Mouse (Mus musculus) liver, embryonic 12.5 days (tissue): ENCODE data around the gene Asb4. TPM values are rescaled to one million over a fixed set of nuclear protein-coding genes. Genes with fewer than 3 reads are reported as not detected.

Experiments used
- ATAC-seq: fragments of 200-750 bp; cut with Nextera tagmentation; 2 replicates; pipeline ENCODE4 v1.8.0; 2017; ENCODE audit warnings: moderate number of reproducible peaks, mild to moderate bottlenecking, moderate library complexity
- H3K27ac ChIP-seq: fragments of 300-500 bp; sonication (generic); 2 replicates; pipeline ENCODE4 v1.5.1; 2016; ENCODE audit warnings: mild to moderate bottlenecking
- H3K27me3 ChIP-seq: fragments of 300-500 bp; sonication (generic); replicated peaks from 2 replicates; pipeline ENCODE4 v1.6.1; 2016; ENCODE audit warnings: mild to moderate bottlenecking, moderate library complexity
- H3K36me3 ChIP-seq: fragments of 300-500 bp; sonication (generic); 2 replicates; pipeline ENCODE4 v1.6.1; 2016; ENCODE audit warnings: mild to moderate bottlenecking, moderate library complexity
- H3K4me1 ChIP-seq: fragments of 300-500 bp; sonication (generic); 2 replicates; pipeline ENCODE4 v1.6.1; 2016
- H3K4me2 ChIP-seq: fragments of 300-500 bp; sonication (generic); 2 replicates; pipeline ENCODE4 v1.6.1; 2016; ENCODE audit warnings: mild to moderate bottlenecking, moderate library complexity
- H3K4me3 ChIP-seq: fragments of 300-500 bp; sonication (generic); 2 replicates; pipeline ENCODE4 v1.5.1; 2016; ENCODE audit warnings: mild to moderate bottlenecking, moderate library complexity
- H3K9ac ChIP-seq: fragments of 300-500 bp; sonication (generic); 2 replicates; pipeline ENCODE4 v1.6.1; 2016; ENCODE audit warnings: mild to moderate bottlenecking, moderate library complexity
- H3K9me3 ChIP-seq: fragments of 300-500 bp; sonication (generic); replicated peaks from 2 replicates; pipeline ENCODE4 v1.6.1; 2016; ENCODE audit warnings: mild to moderate bottlenecking, moderate library complexity
- WGBS: fragments of 180-500 bp; shearing (Covaris S2); methylation state at CpG from one replicate; pipeline ENCODE4 v1.1.7; 2016; ENCODE audit not compliant: insufficient replicate concordance; 5-methylcytosine and 5-hydroxymethylcytosine counted together
- polyA plus RNA-seq: library from polyadenylated mRNA; unstranded; fragments of >200 nt; fragmentation: Nextera tagmentation; extraction: Ambion mirVana; gene quantifications from 2 replicates; pipeline ENCODE4 v1.2.1, GENCODE M21; 2016

The Asb4 gene
- polyA plus RNA-seq, 1 experiment from 2014 or later = 35.6 TPM

DNA sequence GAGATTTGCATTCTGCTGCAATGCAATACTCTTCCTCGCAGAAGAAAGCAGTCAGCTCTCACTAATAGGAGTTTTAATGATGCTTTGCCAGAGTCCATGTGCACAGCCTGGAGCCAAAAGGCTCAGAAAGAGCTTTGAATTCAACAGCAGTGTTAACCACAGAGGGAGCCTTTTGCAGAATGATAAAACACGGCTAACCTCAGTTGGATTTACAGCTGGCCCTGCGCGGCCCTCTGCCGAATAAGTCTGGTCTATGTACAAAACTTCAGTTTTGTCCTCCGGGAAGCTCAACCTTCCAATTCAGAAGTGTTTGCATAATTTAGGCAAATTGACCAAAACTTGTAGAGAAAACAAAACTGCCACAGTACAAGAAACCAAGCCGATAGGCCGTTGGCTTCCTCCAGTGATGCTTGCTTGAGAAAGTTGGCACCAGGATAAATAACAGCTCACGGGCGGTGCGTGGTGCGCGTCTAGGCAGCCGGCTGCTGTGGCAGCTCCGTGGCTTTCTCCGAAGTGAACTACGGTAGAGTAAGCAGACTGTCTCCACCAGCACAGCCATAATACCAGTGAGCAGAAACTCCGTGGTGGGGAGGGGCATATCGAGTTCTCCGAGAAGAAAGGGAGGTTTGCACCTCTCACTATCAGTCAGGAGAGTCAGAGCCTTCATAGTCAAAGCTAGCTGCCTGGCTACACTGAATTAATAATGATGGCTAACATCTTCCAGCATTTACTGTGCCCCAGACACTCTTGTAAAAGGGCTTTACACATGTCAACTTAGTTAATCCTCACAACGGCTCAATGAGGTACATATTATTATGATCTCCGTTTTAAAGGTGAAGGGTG lies 3.2 kb upstream of the Asb4 start:
- Histone ChIP-seq H3K4me3 (no peak overlapping the region), H3K36me3 (no peaks in the 10 kb centered on the region), H3K9ac (no peak overlapping the region), H3K27ac (no peak overlapping the region), H3K9me3 (no peaks in the 10 kb centered on the region), H3K27me3 (peaks cover 8% of the 10 kb centered on the region; the same call in 1 of the 2 replicates), H3K4me2 (peak overlapping the region; percentile 30), H3K4me1 (peaks cover 50% of the 10 kb centered on the region)
- no peak for ATAC-seq
- whole genome bisulfite sequencing = 55% methylated on average over 22 of the region's 22 CpGs

DNA sequence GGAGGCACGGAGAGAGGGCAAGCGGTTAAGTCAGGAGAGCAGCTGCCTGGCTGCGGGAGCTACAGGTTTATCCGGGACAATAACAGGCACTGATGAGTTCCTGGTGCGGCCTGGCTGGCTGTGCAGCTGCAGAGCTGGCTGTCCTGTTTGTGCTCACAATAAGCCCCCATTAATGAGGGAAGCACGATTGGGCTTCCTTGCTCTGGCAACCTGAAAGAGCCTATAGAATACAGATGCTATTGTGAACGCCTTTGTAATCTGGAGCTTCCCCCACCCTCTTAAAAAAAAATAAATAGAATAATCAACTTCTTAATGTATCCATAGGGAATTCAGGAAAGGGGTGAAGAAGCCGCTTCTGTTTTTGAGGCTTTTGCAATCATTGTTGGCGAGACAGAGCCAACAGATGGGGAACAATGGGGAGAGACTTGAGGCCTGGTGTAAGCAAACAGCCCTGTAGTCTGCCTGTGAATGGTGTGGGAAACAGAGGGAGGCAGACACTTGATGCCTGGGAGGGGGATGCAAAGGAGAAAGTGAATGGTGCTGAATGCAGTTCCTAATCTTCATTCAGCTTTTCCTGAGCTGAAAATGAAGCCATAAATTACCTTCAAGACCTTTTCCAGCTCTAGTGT lies 2.4 kb upstream of the Asb4 start:
- WGBS = 53% methylated on average over 9 of the region's 9 CpGs
- peak overlapping the region; percentile 30 for H3K4me2 ChIP-seq
- H3K27me3 ChIP-seq = peaks cover 8% of the 10 kb centered on the region; the same call in 1 of the 2 replicates
- no peak overlapping the region for H3K27ac ChIP-seq
- ATAC-seq = no peak
- no peak overlapping the region for H3K4me3 ChIP-seq
- peaks cover 50% of the 10 kb centered on the region for H3K4me1 ChIP-seq
- H3K36me3 ChIP-seq = no peaks in the 10 kb centered on the region
- H3K9me3 ChIP-seq = no peaks in the 10 kb centered on the region
- H3K9ac ChIP-seq = no peak overlapping the region

DNA sequence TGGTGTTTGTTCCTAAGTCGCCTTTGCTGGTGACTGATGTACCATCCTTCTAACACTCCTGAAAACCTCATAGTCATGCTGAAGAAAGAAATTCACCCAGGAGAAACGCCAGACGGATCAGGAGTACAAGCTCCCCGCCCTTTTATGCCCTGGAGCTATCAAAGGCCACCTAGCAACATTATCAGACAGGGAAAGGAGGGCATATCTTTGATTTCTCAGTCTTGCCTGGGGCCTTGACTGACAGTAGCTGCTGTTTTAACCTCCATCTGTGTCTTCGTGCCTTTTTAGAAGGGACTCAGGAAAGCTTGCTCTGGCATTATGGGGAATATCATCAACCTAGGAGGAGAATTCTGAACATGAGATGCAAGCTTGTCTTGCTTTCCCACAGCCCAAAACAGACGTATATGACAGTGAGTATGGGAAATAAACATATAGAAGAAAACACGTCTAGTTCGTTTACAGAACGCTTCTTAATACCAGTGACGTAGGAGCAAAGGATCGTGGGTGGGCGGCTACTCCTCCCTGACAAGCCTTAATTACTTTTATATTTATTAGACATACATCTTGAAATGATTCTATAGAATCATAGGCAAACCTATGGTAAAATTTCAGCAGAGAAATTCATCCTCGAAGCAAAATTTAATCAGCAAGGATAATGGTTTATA lies 1.1 kb upstream of the Asb4 start:
- Histone ChIP-seq H3K9ac (no peak overlapping the region), H3K9me3 (no peaks in the 10 kb centered on the region), H3K27me3 (peaks cover 8% of the 10 kb centered on the region; the same call in 1 of the 2 replicates), H3K4me2 (peak overlapping the region; percentile 18; the same call in 1 of the 2 replicates), H3K4me1 (peaks cover 58% of the 10 kb centered on the region), H3K4me3 (no peak overlapping the region), H3K27ac (no peak overlapping the region), H3K36me3 (no peaks in the 10 kb centered on the region)
- peak; percentile 44; the same call in 1 of the 2 replicates for ATAC-seq
- WGBS = 35% methylated on average over 13 of the region's 13 CpGs

DNA sequence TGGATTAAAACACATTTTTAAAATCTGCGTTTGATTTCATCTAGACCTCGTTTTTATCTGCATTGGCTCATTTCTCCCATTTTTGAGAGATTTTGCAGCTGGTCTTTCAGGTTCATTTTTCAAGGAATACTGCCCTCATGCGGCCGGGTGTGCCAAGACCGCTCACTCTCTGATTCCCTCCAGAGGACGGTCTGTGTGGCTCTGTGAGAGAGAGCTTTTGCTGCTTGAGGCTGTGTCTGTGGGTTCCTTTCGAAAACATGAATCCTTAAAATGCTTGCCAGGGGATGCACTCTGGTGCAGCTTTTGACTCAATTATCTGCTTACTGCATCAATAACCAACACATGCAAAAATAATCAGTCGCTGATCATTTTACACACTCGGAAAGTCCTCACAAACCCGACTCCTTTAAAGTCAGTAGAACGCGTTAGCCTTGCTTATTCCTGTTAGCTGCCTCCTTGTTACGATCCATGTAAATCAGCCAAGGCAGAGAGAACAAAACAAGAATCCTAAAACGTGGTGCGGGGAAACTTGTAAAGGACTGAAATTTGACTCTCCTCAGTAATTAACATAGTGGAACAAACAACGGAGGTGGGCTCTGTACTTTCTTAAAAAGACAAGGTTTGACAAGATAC lies 487 bp upstream of the Asb4 start:
- Histone ChIP-seq H3K36me3 (no peaks in the 10 kb centered on the region), H3K9me3 (no peaks in the 10 kb centered on the region), H3K9ac (peak overlapping the region; percentile 42; the same call in 1 of the 2 replicates), H3K4me2 (peak overlapping the region; percentile 67), H3K27me3 (peaks cover 8% of the 10 kb centered on the region; the same call in 1 of the 2 replicates), H3K4me3 (peak overlapping the region; percentile 46), H3K27ac (no peak overlapping the region), H3K4me1 (peaks cover 58% of the 10 kb centered on the region)
- peak; percentile 69; the same call in 1 of the 2 replicates for ATAC-seq
- 3% methylated on average over 16 of the region's 16 CpGs for WGBS

DNA sequence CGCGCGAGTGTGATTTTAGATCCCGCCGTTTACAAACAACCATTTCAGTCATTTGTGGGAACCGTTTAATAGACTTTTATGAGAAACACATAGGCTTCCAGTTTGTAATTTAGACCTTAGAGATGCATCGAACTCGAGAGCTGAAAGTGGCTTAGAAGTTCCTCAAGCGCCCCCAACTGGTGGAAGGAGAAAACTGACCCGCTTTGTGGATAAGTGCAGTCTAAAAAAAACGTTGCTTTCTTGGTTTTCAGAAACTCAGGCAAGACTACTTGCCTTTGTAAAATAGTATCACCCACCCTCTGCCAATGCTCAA lies 948 bp downstream of the Asb4 start:
- Histone ChIP-seq H3K27ac (no peak overlapping the region), H3K9ac (0 out of 2 replicates have a peak overlapping the region, but pooled peaks have one; percentile 8), H3K4me2 (peak overlapping the region; percentile 67), H3K4me3 (peak overlapping the region; percentile 46), H3K27me3 (peaks cover 8% of the 10 kb centered on the region; the same call in 1 of the 2 replicates), H3K4me1 (peaks cover 58% of the 10 kb centered on the region), H3K36me3 (no peaks in the 10 kb centered on the region), H3K9me3 (no peaks in the 10 kb centered on the region)
- ATAC-seq = no peak
- 3% methylated on average over 11 of the region's 11 CpGs for WGBS

DNA sequence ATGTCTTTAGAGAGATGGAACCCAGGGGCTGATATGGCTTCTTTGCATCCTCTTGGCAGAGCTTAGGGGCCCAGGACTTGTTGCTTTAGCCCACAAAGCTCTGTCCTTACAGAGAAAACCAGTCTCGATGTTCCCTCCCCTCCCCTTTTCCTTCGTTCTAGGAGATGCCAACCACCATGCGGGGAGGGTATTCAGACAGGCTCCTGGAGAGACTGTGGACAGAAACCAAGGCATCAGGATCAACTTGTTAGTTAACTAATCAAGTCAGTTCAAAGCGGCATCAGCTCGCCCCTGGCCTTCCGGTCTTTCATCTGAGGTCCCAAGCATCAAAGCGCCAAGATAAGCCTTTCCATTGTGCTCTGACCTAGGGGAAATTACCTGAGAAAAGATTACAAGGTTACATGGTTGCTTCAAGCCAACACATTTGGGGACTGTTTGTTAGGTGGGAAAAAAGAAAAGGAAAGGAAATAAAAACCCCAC lies 2.0 kb downstream of the Asb4 start:
- no peak for ATAC-seq
- Histone ChIP-seq H3K4me3 (no peak overlapping the region), H3K27ac (no peak overlapping the region), H3K9ac (no peak overlapping the region), H3K4me1 (peaks cover 50% of the 10 kb centered on the region), H3K4me2 (no peak overlapping the region), H3K9me3 (no peaks in the 10 kb centered on the region), H3K36me3 (no peaks in the 10 kb centered on the region), H3K27me3 (peaks cover 10% of the 10 kb centered on the region; the same call in 1 of the 2 replicates)
- 39% methylated on average over 7 of the region's 7 CpGs for WGBS

DNA sequence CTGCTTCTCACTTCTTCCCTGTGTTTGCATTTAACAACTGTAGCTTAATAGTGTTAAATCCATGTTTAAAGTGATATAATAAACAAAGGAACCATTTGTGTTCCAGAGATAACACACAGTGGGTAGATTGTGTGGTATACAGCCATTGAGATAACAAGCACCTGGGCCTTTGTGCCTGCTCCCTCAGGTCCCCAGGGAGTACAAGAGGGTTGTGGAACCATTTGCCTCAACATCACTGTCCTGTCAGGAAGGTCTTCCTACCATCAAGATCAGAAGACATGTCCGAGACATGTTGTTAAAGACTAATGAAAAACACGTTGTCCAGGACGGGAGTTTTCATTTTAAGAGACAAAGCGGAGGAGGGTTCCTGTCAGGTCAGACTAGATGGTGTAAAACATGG lies 3.3 kb downstream of the Asb4 start:
- Histone ChIP-seq H3K9me3 (no peaks in the 10 kb centered on the region), H3K9ac (no peak overlapping the region), H3K27ac (no peak overlapping the region), H3K4me2 (no peak overlapping the region), H3K36me3 (no peaks in the 10 kb centered on the region), H3K27me3 (peaks cover 15% of the 10 kb centered on the region), H3K4me1 (peaks cover 37% of the 10 kb centered on the region), H3K4me3 (no peak overlapping the region)
- no peak for ATAC-seq
- 68% methylated on average over 4 of the region's 4 CpGs for WGBS

DNA sequence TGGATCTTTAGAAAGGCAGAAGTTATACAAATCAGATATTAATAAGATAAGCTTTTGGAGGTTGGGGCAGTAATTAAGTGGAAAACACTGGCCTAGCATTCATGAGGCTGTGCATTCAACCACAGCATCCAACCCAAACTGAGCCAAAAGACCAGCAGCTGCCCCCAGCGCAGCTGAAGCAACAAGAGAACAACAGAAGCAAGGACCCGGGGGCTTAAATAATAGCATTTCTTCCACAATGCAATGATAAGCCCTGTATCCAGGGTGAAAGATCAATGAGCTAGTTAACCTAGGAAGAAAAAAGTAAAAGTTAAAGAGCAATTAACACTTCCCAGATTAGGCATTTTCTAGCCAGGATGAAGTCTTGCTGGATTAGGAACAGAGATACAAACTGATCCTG lies 4.2 kb downstream of the Asb4 start:
- no peak for ATAC-seq
- Histone ChIP-seq H3K4me1 (peaks cover 28% of the 10 kb centered on the region), H3K4me3 (no peak overlapping the region), H3K27ac (no peak overlapping the region), H3K27me3 (peaks cover 15% of the 10 kb centered on the region), H3K9ac (no peak overlapping the region), H3K36me3 (no peaks in the 10 kb centered on the region), H3K9me3 (no peaks in the 10 kb centered on the region), H3K4me2 (no peak overlapping the region)
- 72% methylated on average over 2 of the region's 2 CpGs for WGBS

DNA sequence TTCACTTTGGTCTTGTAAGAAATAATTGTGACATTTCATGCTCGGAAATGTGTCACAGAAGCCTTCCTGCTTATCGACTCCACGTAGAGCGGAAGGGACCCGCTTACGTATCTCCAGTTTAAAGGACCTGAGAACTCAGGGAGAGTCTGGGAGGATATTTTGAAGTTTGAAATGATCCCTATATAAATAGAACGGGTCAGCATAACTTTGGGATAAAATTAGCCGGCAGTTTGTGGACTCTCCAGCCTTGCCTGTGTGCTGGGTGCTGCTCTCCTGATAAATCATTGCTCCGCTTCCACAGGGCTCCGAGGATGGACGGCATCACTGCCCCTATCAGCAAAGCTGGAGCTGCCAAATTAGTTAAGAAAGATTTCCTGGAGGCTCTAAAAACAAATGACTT lies 7.1 kb downstream of the Asb4 start:
- Histone ChIP-seq H3K27ac (peak overlapping the region; percentile 7), H3K27me3 (peaks cover 13% of the 10 kb centered on the region), H3K9ac (no peak overlapping the region), H3K9me3 (no peaks in the 10 kb centered on the region), H3K4me3 (peak overlapping the region; percentile 40), H3K4me2 (peak overlapping the region; percentile 39), H3K36me3 (no peaks in the 10 kb centered on the region), H3K4me1 (peaks cover 17% of the 10 kb centered on the region)
- no peak for ATAC-seq
- WGBS = 11% methylated on average over 11 of the region's 11 CpGs

DNA sequence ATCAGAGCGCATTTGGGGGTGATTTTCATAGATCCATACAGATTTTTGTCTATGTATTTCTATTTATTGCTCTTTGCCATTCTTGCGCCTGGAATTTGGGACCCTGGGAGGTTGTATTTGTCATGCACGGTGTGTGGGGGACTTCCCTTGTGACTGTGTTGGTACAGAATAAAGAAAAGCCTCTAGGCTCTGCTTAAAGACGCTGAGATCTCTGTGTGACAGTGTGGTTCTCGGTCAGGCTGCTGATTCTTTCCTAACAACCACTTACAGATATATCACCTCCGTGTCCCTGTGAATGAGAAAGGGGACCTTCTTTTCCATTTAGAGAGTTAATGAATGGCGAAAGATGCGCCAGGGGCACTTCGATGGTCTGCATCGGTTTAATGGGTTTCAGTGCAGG lies 7.8 kb downstream of the Asb4 start:
- no peak for ATAC-seq
- Histone ChIP-seq H3K4me1 (peaks cover 18% of the 10 kb centered on the region), H3K4me2 (peak overlapping the region; percentile 39), H3K4me3 (peak overlapping the region; percentile 40), H3K27ac (peak overlapping the region; percentile 52; the same call in 1 of the 2 replicates), H3K36me3 (no peaks in the 10 kb centered on the region), H3K9ac (no peak overlapping the region; the same call in 1 of the 2 replicates), H3K27me3 (peaks cover 13% of the 10 kb centered on the region), H3K9me3 (no peaks in the 10 kb centered on the region)
- WGBS = 29% methylated on average over 10 of the region's 10 CpGs

DNA sequence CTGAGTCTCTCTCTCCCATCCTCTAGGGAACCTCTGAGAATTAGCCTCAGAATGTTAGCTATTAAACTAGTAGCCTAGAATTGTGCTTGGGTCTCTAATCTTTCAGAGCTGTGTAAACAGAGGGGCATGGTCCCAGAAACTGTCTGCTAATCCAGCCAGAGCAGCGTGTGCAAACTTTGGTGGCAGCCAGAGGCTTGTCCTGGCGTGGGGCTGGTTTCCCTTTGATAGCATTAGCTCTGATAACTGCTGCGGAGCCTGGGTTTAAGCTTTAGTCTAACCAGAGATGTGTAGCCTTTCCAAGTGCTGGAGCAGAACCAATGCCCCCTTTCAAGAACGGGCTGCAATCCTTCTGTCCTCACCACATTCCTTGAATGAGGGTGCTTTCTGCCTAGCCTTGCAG lies 11.8 kb downstream of the Asb4 start:
- Histone ChIP-seq H3K9ac (no peak overlapping the region), H3K4me3 (no peak overlapping the region), H3K9me3 (no peaks in the 10 kb centered on the region), H3K27me3 (peaks cover 11% of the 10 kb centered on the region), H3K4me2 (no peak overlapping the region; the same call in 1 of the 2 replicates), H3K4me1 (peaks cover 22% of the 10 kb centered on the region), H3K36me3 (no peaks in the 10 kb centered on the region), H3K27ac (peak overlapping the region; percentile 37)
- WGBS = 6% methylated on average over 4 of the region's 4 CpGs
- ATAC-seq = peak; percentile 66; the same call in 1 of the 2 replicates
